Mouse (Mus musculus) C2C12 (cell line): ENCODE measurements around the gene Uvrag.

ENCODE experiments used
- CTCF ChIP-seq: IDR thresholded peaks from one replicate; pipeline ENCODE4 v1.5.1; 2011; ENCODE audit not compliant: control insufficient read depth, insufficient read depth, insufficient read length
- MAX ChIP-seq: IDR thresholded peaks from one replicate; pipeline ENCODE4 v1.6.1; 2011; ENCODE audit warnings: mild to moderate bottlenecking, control low read depth

DNA sequence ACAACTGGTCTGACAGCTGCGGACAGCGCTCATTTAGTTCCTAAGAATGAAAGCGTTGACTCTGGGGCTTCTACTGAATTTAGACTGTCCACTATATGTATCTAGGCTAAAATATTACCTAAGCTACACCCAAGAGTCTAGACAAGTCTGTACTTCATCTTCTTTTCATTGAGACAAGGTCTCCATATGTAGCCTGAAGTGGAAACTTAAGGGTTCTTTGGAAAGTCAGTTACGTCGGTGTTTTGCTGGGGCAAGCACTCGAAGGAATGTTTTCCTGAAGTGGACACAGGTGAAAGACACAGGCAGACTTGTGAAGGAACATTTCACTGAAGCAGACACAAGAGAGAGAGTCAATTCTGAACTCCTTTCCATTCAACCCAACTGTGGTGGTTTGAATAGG lies 144.2 kb downstream of the Uvrag start:
- no peak for TF ChIP-seq MAX
- no peak for TF ChIP-seq CTCF
